Mouse (Mus musculus): ENCODE measurements at regions not wholly inside any gene's neighbourhood (a gene's known extent, or its start where the extent isn't known, plus 50 kb on each side); places are given as distances from the start of the nearest gene placed in this dataset.

GRCm38 (mm10) chr2:54154501-54155183 is 69.3 kb upstream of the Rprm start:
- DNase-seq (ENCODE audit: low read depth, low spot score): no peak

DNA sequence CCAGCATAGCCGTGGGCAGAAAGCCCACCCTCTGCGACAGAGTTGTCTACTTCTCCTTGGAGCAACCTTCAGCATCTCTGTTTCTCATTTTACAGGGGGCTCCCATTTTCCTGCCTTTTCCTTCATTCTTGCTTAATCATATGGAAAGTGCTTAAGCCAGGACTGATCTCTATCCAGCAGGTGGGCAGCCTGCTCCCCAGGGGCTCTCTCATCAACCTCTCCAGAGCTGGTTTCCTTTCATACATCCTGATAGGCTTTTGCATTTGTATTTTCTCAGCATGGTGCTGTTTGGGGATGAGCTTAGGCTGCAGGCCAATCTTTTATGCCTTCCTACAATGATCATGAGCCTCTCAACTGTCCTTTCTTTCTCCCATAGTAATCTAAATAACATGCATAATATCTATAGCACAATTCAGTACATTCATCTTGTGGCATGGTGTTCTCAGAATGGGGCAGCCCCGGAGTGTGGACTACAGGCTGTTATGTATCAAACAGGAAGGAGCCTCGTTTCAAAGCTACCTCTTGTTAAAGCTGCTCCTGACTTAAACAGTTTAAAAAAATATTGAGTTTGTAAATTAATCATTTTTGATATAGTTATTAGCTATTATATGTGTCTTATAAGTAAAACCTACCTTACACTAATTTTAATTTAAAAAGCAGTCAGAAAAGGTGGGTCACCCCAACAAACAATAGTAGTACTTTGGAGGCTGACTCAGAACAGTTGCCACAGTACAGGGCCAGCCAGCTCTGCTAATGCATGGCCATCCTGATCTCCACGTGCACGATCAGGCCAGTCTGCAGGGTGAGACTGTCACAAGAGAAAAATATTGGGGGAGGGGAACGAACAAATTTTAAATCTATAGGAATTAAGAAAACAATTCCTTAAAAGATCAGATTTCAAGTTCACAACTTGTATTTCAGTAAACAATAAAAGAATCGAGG is 73.6 kb upstream of the Rprm start:
- DNase-seq (ENCODE audit: low read depth, low spot score): peak; percentile 1

- no peak for DNase-seq (ENCODE audit: low read depth, low spot score)
Measured at GRCm38 (mm10) chr2:54177549-54177948, 92.2 kb upstream of the Rprm start.

DNA sequence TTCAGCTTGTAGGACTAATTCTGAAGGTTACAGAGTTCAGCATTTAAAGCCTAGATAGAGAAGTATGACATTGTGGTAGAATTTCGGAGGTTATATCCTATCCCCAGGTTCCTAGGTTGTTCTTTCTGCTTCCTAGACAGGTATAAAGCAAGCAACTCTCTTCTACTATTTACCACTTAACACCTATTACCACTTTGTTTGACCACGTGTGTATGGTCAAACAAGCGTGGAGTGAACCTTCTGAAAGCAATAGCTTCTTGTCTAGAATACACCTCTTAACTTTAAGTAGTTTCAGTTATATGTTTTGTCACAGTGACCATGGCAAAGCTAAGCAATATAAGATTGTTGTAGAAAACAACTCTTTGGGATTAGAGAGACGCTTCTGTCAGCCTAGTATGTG is 105.5 kb upstream of the Rprm start:
- DNase-seq (ENCODE audit: low read depth, low spot score): no peak

DNA sequence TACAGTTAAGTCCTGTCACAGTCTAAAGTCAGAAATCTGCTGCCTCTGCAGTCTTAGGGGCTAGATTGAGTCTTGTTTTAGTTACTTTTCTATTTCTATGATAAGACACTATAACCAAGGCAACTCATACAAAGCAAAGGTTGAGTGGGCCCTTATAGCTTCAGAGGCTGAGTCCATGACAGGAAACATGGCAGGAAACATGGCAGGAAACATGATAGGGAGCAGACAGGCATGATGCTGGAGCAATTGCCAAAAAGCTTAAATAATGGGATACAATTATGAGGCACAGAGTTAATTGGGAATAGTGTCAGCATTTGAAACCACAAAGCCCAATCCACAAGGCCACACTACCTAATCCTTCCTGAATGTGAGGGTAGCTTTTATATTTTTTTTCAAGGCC is 113.0 kb upstream of the Rprm start:
- DNase-seq (ENCODE audit: low read depth, low spot score): no peak

- no peak for DNase-seq (ENCODE audit: low read depth, low spot score)
Measured at GRCm38 (mm10) chr2:54215597-54215996, 130.2 kb upstream of the Rprm start.

DNA sequence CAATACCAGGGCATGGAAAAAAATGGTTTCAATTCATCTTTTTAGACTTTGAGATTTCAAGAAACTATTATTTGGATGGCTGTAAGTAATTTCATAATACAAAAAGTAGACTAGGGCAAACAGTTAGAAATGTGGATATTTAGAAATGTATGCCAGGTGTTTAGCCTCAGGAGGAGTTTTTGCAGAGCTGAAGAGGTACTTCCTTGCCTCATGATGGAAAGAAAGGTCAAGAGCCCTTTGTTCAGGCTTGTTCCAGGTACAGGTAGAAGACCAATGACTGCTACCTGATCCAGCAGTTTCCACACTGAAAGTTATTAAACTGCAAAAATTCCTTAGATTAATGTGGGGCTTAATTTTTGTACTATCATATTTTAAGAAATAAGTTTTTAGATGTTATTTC is 143.3 kb upstream of the Rprm start:
- peak; percentile 9 for DNase-seq (ENCODE audit: low read depth, low spot score)

- peak; percentile 2 for DNase-seq (ENCODE audit: low read depth, low spot score)
Measured at GRCm38 (mm10) chr2:54229016-54229415, 143.7 kb upstream of the Rprm start.

DNA sequence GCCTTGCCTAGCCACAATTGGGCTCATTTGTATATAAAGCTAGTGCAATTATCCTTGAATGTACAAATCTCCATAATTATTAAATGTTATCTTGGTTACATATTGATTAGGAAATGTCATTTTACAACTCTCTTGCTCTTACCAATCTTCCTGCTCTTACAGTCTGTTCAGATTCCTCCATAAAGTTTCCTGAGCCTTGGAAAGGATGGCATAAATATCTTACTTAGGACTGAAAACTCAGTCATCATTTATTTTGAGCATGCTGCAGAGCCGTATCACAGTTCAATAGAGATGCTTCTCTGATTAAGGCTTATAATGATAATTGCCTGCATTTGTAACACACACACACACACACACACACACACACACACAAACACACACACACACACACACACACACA is 151.4 kb upstream of the Rprm start:
- no peak for DNase-seq (ENCODE audit: low read depth, low spot score)

DNA sequence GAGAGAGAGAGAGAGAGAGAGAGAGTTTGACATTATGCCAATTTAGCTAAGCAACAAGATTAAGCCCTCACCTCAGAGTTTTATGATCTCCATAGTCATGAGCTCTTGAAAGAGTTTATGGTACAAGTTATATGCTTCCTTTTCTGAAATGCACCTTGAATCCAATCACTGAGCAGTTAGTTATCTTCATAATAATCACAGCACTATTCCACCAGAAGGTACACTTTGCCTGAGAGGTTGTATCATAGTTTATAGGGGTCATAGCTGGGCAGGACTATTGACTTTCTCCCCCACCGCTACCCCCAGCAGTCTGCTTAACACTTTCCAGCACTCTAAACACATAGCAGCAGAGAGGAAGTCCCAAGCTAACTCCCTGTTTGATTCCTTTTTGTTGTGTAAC is 151.8 kb upstream of the Rprm start:
- DNase-seq (ENCODE audit: low read depth, low spot score): no peak

- no peak for DNase-seq (ENCODE audit: low read depth, low spot score)
Measured at GRCm38 (mm10) chr2:54264773-54265452, 171.2 kb upstream of the Galnt13 start.

- no peak for DNase-seq (ENCODE audit: low read depth, low spot score)
Measured at GRCm38 (mm10) chr2:54265453-54265823, 170.7 kb upstream of the Galnt13 start.

DNA sequence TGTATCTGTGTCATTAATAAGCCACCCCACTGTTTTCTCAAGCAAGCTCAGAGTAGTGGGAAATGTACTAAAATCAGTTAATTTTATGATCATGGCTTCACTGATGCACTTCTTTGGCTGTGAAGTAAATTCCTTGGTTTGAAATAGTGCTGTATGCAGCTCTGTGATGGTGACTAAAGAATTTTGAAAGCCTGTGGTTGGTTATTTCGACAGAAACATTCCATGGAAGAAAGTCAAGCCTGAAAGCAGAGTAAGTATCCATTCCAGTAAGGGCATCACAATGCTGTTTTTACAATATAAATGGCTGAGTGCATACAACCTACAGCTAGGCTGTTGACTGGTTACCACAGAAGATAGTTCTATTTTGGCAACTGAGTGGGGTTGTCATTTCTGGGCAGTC is 154.2 kb upstream of the Galnt13 start:
- DNase-seq (ENCODE audit: low read depth, low spot score): no peak

DNA sequence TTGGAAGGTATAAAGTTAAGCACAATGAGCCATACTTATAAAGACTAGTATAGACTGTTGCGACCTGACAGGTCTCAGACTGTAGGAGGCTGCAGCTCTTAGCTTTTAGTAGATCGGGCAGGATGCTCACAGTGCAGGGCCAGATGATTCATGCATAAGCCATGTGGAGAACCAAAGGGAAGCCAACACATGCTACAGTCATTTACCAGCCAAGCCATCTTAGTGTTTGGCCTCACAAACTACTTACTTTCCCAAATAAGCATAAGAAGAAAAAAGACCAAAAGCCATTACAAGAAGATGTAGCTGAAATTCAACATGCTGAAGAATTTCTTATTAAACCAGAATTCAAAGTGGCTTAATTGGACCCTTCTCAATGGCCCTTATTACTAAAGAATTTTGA is 152.2 kb upstream of the Galnt13 start:
- DNase-seq (ENCODE audit: low read depth, low spot score): no peak

DNA sequence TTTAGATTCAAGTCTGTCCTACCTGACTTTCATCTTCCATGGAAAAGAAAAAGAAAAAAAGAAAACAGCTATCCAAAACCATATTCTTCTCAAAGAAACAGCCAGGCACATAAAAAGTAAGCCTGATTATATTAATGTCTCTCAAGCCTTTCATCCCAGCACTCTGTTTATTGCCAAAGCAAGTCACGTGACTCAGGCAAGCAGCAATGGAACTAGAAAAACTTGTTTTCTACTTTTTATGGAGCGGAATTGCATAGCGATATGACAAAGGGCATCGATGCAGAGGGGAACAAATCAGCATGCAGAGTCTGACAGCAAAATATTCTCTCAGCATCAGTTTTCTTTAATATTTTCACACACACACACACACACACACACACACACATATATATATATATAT is 130.6 kb upstream of the Galnt13 start:
- no peak for DNase-seq (ENCODE audit: low read depth, low spot score)

GRCm38 (mm10) chr2:54318559-54318958 is 117.6 kb upstream of the Galnt13 start:
- DNase-seq (ENCODE audit: low read depth, low spot score): peak; percentile 16

DNA sequence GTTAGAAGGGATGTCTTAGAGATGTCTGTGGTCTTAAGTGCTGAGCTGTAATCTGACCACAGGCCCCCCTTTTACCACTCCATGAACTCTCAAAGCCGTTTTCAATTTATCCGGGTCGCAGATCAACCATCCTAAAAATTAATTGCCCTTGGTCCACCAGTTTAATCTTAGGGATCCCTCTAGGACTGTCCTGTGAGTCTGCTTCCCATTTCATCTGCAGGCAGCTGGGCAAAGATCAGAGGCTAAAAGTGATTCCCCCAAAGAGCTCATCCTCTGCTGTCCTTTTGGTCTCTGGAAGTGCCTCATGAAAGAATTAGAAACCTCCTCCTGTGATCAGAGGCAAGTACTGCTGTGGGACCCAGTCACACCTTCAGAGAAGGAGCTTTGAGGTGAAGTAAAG is 69.2 kb upstream of the Galnt13 start:
- no peak for DNase-seq (ENCODE audit: low read depth, low spot score)

GRCm38 (mm10) chr2:54379279-54379678 is 56.8 kb upstream of the Galnt13 start:
- no peak for DNase-seq (ENCODE audit: low read depth, low spot score)

Measured in forelimb bud, embryonic 11.5 days (tissue).